Mouse (Mus musculus) thymus, adult 2 months (tissue): Measurements from ENCODE around the gene Pwwp2b. TPM values are rescaled to one million over a fixed set of nuclear protein-coding genes. Genes with fewer than 3 reads are reported as not detected.

ENCODE experiments used
- DNase-seq: peaks from one replicate; pipeline ENCODE4 v3.0.0; 2021
- H3K27ac ChIP-seq: fragments of 200-500 bp; 2 replicates; pipeline ENCODE4 v1.5.1; 2012; ENCODE audit warnings: low read length, control low read depth; ENCODE audit not compliant: control insufficient read depth, insufficient read depth
- H3K27me3 ChIP-seq: fragments of 200-500 bp; 2 replicates; pipeline ENCODE4 v1.6.1; 2012; ENCODE audit warnings: mild to moderate bottlenecking, low read length, moderate library complexity, mixed read lengths; ENCODE audit not compliant: control insufficient read depth, insufficient read depth
- H3K36me3 ChIP-seq: fragments of 200-500 bp; 2 replicates; pipeline ENCODE4 v1.6.1; 2012; ENCODE audit warnings: mild to moderate bottlenecking, low read length, moderate library complexity; ENCODE audit not compliant: control insufficient read depth, insufficient read depth
- H3K4me1 ChIP-seq: fragments of 200-500 bp; replicated peaks from 2 replicates; pipeline ENCODE4 v1.6.1; 2012; ENCODE audit warnings: low read length; ENCODE audit not compliant: control insufficient read depth, insufficient read depth
- H3K4me3 ChIP-seq: fragments of 200-500 bp; 2 replicates; pipeline ENCODE4 v1.5.1; 2012; ENCODE audit warnings: mild to moderate bottlenecking, low read length, control low read depth, moderate library complexity; ENCODE audit not compliant: control insufficient read depth, insufficient read depth
- CTCF ChIP-seq: fragments of 200-500 bp; IDR thresholded peaks from 2 replicates; pipeline ENCODE4 v1.5.1; 2012; ENCODE audit warnings: mild to moderate bottlenecking, control low read depth, low read length, moderate library complexity, borderline replicate concordance; ENCODE audit not compliant: control insufficient read depth, poor library complexity, insufficient read depth; ENCODE audit errors: extremely low read depth
- POLR2A ChIP-seq: fragments of 200-500 bp; IDR thresholded peaks from 2 replicates; pipeline ENCODE4 v1.6.1; 2012; ENCODE audit warnings: mild to moderate bottlenecking, low read length, control low read depth, moderate library complexity; ENCODE audit not compliant: control insufficient read depth, poor library complexity, insufficient read depth; ENCODE audit errors: extremely low read depth
- WGBS: fragments of 180-500 bp; shearing (Covaris S2); methylation state at CpG from one replicate; pipeline ENCODE4 v1.1.7; 2018; 5-methylcytosine and 5-hydroxymethylcytosine counted together
- polyA plus RNA-seq: library from polyadenylated mRNA; depleted of rRNA; stranded (reverse); fragments of >200 nt; gene quantifications from 2 replicates; pipeline ENCODE4 v1.2.3, GENCODE M21; 2012

The Pwwp2b gene
- polyA plus RNA-seq, 1 experiment: 7.4 TPM

- Histone ChIP-seq H3K27ac (no peak overlapping the region), H3K27me3 (no peaks in the 10 kb centered on the region), H3K4me3 (no peak overlapping the region), H3K4me1 (no peaks in the 10 kb centered on the region), H3K36me3 (no peaks in the 10 kb centered on the region)
- no peak for DNase-seq
- 87% methylated on average over 6 of the region's 6 CpGs for WGBS
- TF ChIP-seq POLR2A (no peak), CTCF (no peak)
These were observed 18.1 kb downstream of the Pwwp2b start for GRCm38 (mm10) chr7:139266431-139266830.

DNA sequence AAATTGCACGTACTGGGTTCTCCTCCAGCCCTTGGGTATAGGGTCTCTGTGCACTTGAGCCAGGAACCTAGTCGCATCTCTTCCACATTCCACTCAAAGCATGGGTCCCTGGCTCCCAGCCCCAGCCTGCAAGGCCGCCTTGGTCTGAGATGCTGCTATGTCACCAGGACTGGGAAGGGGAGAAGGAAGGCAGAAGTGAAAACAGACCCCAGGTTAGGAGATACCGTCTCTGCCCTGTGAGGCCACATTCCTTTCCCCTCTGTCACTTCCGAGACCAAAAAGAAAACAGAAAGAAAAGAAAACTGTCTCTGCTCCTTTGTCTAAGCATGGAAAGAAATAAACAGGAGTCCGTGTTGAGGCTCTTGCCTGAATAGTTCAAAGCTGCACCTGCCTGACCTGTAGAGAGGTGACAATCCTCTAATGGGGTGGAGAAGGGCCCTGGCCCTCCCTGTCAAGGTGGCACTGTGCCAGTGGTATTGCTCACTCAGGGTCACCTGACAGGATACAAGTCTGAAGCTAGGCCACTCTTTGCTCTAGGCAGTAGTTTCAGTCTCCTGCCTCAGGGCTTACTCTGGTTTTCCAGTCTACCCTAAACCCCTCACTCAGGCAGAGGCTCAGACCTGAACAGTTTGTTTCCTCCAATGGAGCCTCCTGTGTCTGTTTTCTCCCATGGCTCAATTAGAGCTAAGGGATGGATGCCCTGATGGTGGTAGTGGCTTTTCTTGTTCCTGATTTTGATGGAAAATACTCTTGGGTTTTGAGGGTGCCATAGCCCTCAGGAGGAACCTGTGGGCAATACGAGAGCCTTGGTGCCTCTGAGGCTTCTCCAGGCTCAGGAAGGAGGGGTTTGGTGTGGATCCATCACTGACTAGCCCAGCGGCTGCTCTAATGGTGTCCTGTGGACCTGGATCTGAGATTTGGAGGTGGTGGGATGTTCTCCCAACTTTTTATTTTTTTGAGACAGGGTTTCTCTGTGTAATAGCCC lies 18.9 kb downstream of the Pwwp2b start:
- DNase-seq: no peak
- WGBS: 84% methylated on average over 8 of the region's 8 CpGs
- TF ChIP-seq POLR2A (no peak), CTCF (no peak)
- Histone ChIP-seq H3K36me3 (no peaks in the 10 kb centered on the region), H3K4me1 (0 out of 2 replicates have a peak, but pooled peaks cover 2% of the 10 kb centered on the region), H3K4me3 (no peak overlapping the region), H3K27ac (no peak overlapping the region), H3K27me3 (no peaks in the 10 kb centered on the region)

DNA sequence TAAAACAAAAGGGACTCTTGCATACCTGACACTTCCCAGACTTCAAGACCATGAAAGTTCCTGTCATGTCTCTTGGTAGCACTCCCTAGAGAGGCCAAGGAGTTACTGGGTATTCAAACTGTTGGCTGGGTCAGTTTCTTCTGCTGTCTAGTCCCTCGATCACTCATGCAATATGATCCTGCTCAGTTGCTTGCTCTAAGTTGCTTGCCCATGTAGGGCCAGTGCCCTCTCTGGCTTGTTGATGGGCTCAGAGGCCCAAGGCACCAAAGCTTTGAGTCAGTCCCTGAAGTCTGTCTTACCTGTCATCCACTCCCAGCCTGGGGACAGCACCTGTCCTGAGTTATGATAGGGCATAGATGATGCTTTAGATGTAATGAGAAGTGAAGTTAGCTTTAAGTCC lies 22.5 kb downstream of the Pwwp2b start:
- 100% methylated on average over 1 of the region's 1 CpGs for WGBS
- H3K27me3 ChIP-seq: no peaks in the 10 kb centered on the region
- H3K27ac ChIP-seq: no peak overlapping the region
- H3K4me3 ChIP-seq: no peak overlapping the region
- H3K36me3 ChIP-seq: no peaks in the 10 kb centered on the region
- H3K4me1 ChIP-seq: peaks cover 16% of the 10 kb centered on the region
- DNase-seq: no peak
- TF ChIP-seq CTCF (no peak), POLR2A (no peak)

GRCm38 (mm10) chr7:139271871-139272270 lies 23.6 kb downstream of the Pwwp2b start:
- no peak overlapping the region for H3K27ac ChIP-seq
- H3K36me3 ChIP-seq: no peaks in the 10 kb centered on the region
- peaks cover 16% of the 10 kb centered on the region for H3K4me1 ChIP-seq
- WGBS: 92% methylated on average over 5 of the region's 5 CpGs
- H3K4me3 ChIP-seq: no peak overlapping the region
- no peaks in the 10 kb centered on the region for H3K27me3 ChIP-seq
- TF ChIP-seq POLR2A: no peak
- TF ChIP-seq CTCF: no peak
- no peak for DNase-seq

- Histone ChIP-seq H3K4me1 (peaks cover 16% of the 10 kb centered on the region), H3K27ac (no peak overlapping the region), H3K4me3 (no peak overlapping the region), H3K27me3 (no peaks in the 10 kb centered on the region), H3K36me3 (no peaks in the 10 kb centered on the region)
- TF ChIP-seq POLR2A (no peak), CTCF (no peak)
- WGBS: 0% methylated on average over 1 of the region's 1 CpGs
- DNase-seq: no peak
These were observed 24.5 kb downstream of the Pwwp2b start for GRCm38 (mm10) chr7:139272639-139273396.

DNA sequence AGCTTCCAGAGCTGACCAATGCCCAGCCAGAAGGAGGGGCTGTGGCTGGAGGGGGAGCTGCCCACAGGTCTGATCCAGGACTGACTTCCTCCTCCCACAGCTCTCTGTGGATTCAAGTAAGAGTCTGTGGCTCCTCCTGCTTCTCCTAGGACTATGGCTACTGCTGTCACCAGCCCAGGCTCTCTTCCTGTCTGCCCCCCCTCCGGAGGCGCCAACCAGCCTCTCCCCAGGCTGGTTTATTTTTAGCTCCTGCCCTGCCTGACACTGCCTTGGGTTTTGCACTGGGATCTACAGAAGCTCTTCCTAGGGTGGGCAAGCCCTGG lies 25.1 kb downstream of the Pwwp2b start:
- 6% methylated on average over 2 of the region's 2 CpGs for WGBS
- no peak for DNase-seq
- Histone ChIP-seq H3K27ac (no peak overlapping the region), H3K4me3 (no peak overlapping the region), H3K4me1 (peaks cover 16% of the 10 kb centered on the region), H3K36me3 (no peaks in the 10 kb centered on the region), H3K27me3 (no peaks in the 10 kb centered on the region)
- TF ChIP-seq CTCF (no peak), POLR2A (no peak)
